ENCODE assay signal across 26 mouse cellular contexts in the genomic region with DNA sequence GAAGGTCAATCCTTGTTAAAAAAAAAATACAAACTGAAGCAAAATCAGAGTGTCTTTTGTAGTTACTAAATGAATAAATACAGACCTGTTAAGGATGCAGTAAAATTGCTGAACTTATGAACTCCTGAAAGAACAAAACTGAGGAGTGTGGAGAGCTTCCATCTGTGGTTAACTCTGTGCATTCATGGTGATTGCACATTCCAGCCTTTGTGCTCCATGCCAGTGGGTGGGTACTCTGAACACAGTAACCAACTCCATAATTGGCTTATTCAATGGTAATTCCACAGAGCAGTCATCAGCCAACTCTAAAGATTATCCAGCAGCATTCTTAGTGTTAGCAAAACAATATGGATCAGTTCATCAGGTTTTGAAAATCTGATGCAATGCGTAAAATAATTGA.
DNase-seq lines count a peak whose midpoint lies in the region; ATAC-seq and TF ChIP-seq lines count a peak whose summit lies in the region.
"Had no signal": no experiment of that assay in that cellular context is flagged by ENCODE, and none has a peak within 500 bp of the region (broad histone marks: within the 10 kb centered on the region; RNA-seq: fewer than 3 reads in every experiment).

No protein-coding gene starts in this region.

- H3K27ac ChIP-seq in hindbrain, postnatal 0 days, result no peak overlapping the region
- no peak overlapping the region for H3K27ac ChIP-seq in hindbrain, embryonic 14.5 days
- H3K27ac ChIP-seq: embryonic facial prominence, embryonic 13.5 days; forebrain, embryonic 13.5 days; heart, adult 2 months; heart, embryonic 10.5 days; heart, embryonic 13.5 days; hindbrain, embryonic 15.5 days; intestine, embryonic 15.5 days had no signal

- no peak for TF ChIP-seq CTCF in hindbrain, postnatal 0 days (IDR thresholded peaks at IDR 0.05; ENCODE audit: low read depth)
- no peak for TF ChIP-seq CTCF in brain, embryonic 14.5 days (IDR thresholded peaks at IDR 0.05; ENCODE audit: borderline replicate concordance, extremely low read depth, insufficient read depth, insufficient read length)

- no peak overlapping the region for H3K4me2 ChIP-seq in hindbrain, postnatal 0 days (ENCODE audit: low read depth, low read length)
- H3K4me2 ChIP-seq in hindbrain, embryonic 14.5 days (replicated peaks), result no peak overlapping the region
- H3K4me2 ChIP-seq: embryonic facial prominence, embryonic 13.5 days; forebrain, embryonic 13.5 days; heart, embryonic 13.5 days; hindbrain, embryonic 15.5 days; intestine, embryonic 15.5 days had no signal

- DNase-seq in cerebellum, postnatal 14 days, result peak; percentile 20 to 47
- no peak for DNase-seq in cerebellum, adult 8-10 months
- DNase-seq in hindbrain, postnatal 0 days (ENCODE audit: low spot score), result peak; percentile 12
- DNase-seq in hindbrain, embryonic 14.5 days (ENCODE audit: low spot score), result no peak
- DNase-seq in 3T3-L1 (ENCODE audit: low read depth, low spot score), result peak; percentile 57
- DNase-seq in brain, embryonic 14.5 days (ENCODE audit: low read depth), result peak; percentile 23
- DNase-seq in natural killer cell, adult 2 months (ENCODE audit: low spot score in 2 of 2), result no peak
- DNase-seq: adrenal gland, adult 8-10 months; adrenal gland, postnatal 25 days; cerebellum, adult 11 months; gastrocnemius, postnatal 10 days; gastrocnemius, postnatal 36 days; heart, adult 2 months; heart, postnatal 14 days; heart, postnatal 4 days; kidney, adult 11 months had no signal

- no peaks in the 10 kb centered on the region for H3K36me3 ChIP-seq in hindbrain, postnatal 0 days (ENCODE audit: insufficient read depth, low read length)
- H3K36me3 ChIP-seq in hindbrain, embryonic 14.5 days (replicated peaks; ENCODE audit: control insufficient read depth, insufficient read depth), result no peaks in the 10 kb centered on the region
- H3K36me3 ChIP-seq: embryonic facial prominence, embryonic 13.5 days; forebrain, embryonic 10.5 days; heart, embryonic 10.5 days; heart, embryonic 13.5 days; hindbrain, embryonic 15.5 days; intestine, embryonic 15.5 days had no signal

- H3K4me3 ChIP-seq in hindbrain, postnatal 0 days (ENCODE audit: low read length), result no peak overlapping the region
- H3K4me3 ChIP-seq in hindbrain, embryonic 14.5 days (replicated peaks; ENCODE audit: low read length), result no peak overlapping the region
- H3K4me3 ChIP-seq: embryonic facial prominence, embryonic 13.5 days; forebrain, embryonic 10.5 days; forebrain, embryonic 13.5 days; heart, adult 2 months; heart, embryonic 10.5 days; heart, embryonic 13.5 days; hindbrain, embryonic 15.5 days; intestine, embryonic 15.5 days had no signal

- H3K9ac ChIP-seq in hindbrain, postnatal 0 days (replicated peaks; ENCODE audit: low read length), result no peak overlapping the region
- no peak overlapping the region for H3K9ac ChIP-seq in hindbrain, embryonic 14.5 days
- H3K9ac ChIP-seq: embryonic facial prominence, embryonic 13.5 days; forebrain, embryonic 13.5 days; heart, embryonic 13.5 days; hindbrain, embryonic 15.5 days; intestine, embryonic 15.5 days had no signal

- WGBS in hindbrain, postnatal 0 days, result 74% methylated on average over 1 of the region's 1 CpGs
- 96% methylated on average over 1 of the region's 1 CpGs for WGBS in hindbrain, embryonic 14.5 days

- no peak for TF ChIP-seq POLR2A in brain, embryonic 14.5 days (IDR thresholded peaks at IDR 0.05; ENCODE audit: borderline replicate concordance, extremely low read depth, insufficient read depth, insufficient read length, poor library complexity, severe bottlenecking)

- no peaks in the 10 kb centered on the region for H3K27me3 ChIP-seq in hindbrain, postnatal 0 days (ENCODE audit: insufficient read depth, low read length)
- H3K27me3 ChIP-seq in hindbrain, embryonic 14.5 days (ENCODE audit: control insufficient read depth, insufficient read depth, low read length), result no peaks in the 10 kb centered on the region
- H3K27me3 ChIP-seq: embryonic facial prominence, embryonic 13.5 days; forebrain, embryonic 13.5 days; heart, embryonic 13.5 days; hindbrain, embryonic 15.5 days; intestine, embryonic 15.5 days had no signal

- no peaks in the 10 kb centered on the region for H3K4me1 ChIP-seq in hindbrain, postnatal 0 days (ENCODE audit: insufficient read depth, low read length)
- no peaks in the 10 kb centered on the region for H3K4me1 ChIP-seq in hindbrain, embryonic 14.5 days (replicated peaks; ENCODE audit: control insufficient read depth, insufficient read depth, low read length)
- H3K4me1 ChIP-seq: heart, embryonic 10.5 days; heart, embryonic 13.5 days; hindbrain, embryonic 15.5 days had no signal

- no peak for ATAC-seq in hindbrain, postnatal 0 days
- no peak for ATAC-seq in hindbrain, embryonic 14.5 days (ENCODE audit: low FRiP score)
- ATAC-seq: activated CD4-positive, CD25-positive, alpha-beta regulatory T cell, adult 4 months; CD4-positive, CD25-positive, alpha-beta regulatory T cell, adult 4 months; forebrain, embryonic 13.5 days; forebrain, embryonic 16.5 days; intestine, embryonic 15.5 days had no signal

- H3K9me3 ChIP-seq in hindbrain, postnatal 0 days (ENCODE audit: low read length), result no peaks in the 10 kb centered on the region
- H3K9me3 ChIP-seq in hindbrain, embryonic 14.5 days (ENCODE audit: control insufficient read depth, low read length), result no peaks in the 10 kb centered on the region
- H3K9me3 ChIP-seq: embryonic facial prominence, embryonic 13.5 days; forebrain, embryonic 10.5 days; forebrain, embryonic 13.5 days; heart, embryonic 10.5 days; heart, embryonic 13.5 days; hindbrain, embryonic 15.5 days; intestine, embryonic 15.5 days had no signal

Comparison
In these comparisons a context has a peak if more than half of its experiments do, and no peak if none do; other contexts are left out.
1. DNase-seq: peak in cerebellum, postnatal 14 days (2 of 2), hindbrain, postnatal 0 days (single experiment), 3T3-L1 (single experiment) and brain, embryonic 14.5 days (single experiment); none in cerebellum, adult 8-10 months (single experiment), hindbrain, embryonic 14.5 days (single experiment) and natural killer cell, adult 2 months (0 of 2).